Mouse (Mus musculus) heart, postnatal 0 days (tissue): ENCODE measurements around the gene Il11ra1.
"Not testable (repeated sequence)": the region's sequence is repeated elsewhere in the genome, so short reads cannot be mapped to it uniquely, and the experiment has no call there.

ENCODE experiments used
- CTCF ChIP-seq: IDR thresholded peaks from 2 replicates; pipeline ENCODE4 v1.5.1; 2016; ENCODE audit warnings: antibody characterized with exemption, control low read depth, low read depth
- EP300 ChIP-seq: IDR thresholded peaks from 2 replicates; pipeline ENCODE4 v1.6.1; 2016; ENCODE audit warnings: antibody characterized with exemption, low read depth

GRCm38 (mm10) chr4:41773502-41773901 is 73.7 kb downstream of the Il11ra1 start:
- TF ChIP-seq CTCF, EP300: not testable (repeated sequence)
